Mouse (Mus musculus): ENCODE results near the gene Tmem266.

Tmem266 gene

GRCm38 (mm10) chr9:55453366-55453765 is 126.7 kb downstream of the Tmem266 start:
- DNase-seq: no peak

GRCm38 (mm10) chr9:55468397-55468796 is 141.7 kb downstream of the Tmem266 start:
- no peak for DNase-seq

GRCm38 (mm10) chr9:55476084-55476483 is 149.4 kb downstream of the Tmem266 start:
- no peak for DNase-seq

GRCm38 (mm10) chr9:55478699-55479098 is 152.0 kb downstream of the Tmem266 start:
- no peak for DNase-seq

GRCm38 (mm10) chr9:55482116-55482515 is 155.4 kb downstream of the Tmem266 start:
- DNase-seq: no peak

Data from cerebellum, postnatal 14 days (tissue).